Mouse (Mus musculus): ENCODE measurements around the gene Spint2. TPM values are rescaled to one million over a fixed set of nuclear protein-coding genes. Genes with fewer than 3 reads are reported as not detected.
"Not testable (repeated sequence)": the region's sequence is repeated elsewhere in the genome, so short reads cannot be mapped to it uniquely, and the experiment has no call there.

Gene Spint2
- polyA plus RNA-seq, 1 experiment from 2014 or later: 52.3 TPM

DNA sequence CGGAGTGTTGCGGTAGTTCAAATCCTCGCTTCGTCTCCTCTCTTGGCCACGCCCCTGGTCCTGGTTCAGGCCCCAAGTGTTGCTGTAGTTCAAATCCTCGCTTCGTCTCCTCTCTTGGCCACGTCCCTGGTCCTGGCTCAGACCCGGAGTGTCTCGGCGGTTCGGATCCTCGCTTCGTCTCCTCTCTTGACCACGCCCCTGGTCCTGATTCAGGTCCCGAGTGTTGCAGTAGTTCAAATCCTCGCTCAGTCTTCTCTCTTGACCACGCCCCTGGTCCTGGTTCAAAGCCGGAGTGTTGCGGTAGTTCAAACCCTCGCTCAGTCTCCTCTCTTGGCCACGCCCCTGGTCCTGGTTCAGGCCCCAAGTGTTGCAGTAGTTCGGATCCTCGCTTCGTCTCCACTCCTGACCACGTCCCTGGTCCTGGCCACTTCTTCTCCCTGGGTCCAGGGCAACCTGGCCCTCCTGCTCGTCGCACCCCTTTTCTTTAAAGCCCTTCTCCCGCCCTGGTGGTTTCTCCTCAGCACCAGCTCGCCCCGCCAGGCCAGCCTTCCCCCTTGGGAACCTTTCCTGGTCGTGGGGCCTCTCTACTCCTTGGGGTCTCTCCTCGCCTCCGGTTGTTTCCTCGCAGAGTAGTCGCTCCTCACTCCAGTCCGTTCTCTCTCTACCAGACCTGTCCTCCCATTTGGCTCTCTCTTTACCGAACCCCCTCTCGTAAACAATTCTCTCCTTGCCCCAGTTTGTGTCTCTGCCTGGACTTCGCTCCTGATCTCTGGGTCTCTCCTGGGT is 68.7 kb downstream of the Spint2 start:
- ATAC-seq (ENCODE audit: low FRiP score, low TSS enrichment); H3K27ac ChIP-seq (replicated peaks; ENCODE audit: low read depth, low read length); DNase-seq; H3K9ac ChIP-seq (replicated peaks; ENCODE audit: low read length); H3K36me3 ChIP-seq (ENCODE audit: control insufficient read depth, insufficient read depth, low read length); H3K4me1 ChIP-seq (ENCODE audit: control insufficient read depth, insufficient read depth, low read length); H3K9me3 ChIP-seq (ENCODE audit: control insufficient read depth, low read length); H3K27me3 ChIP-seq (ENCODE audit: control insufficient read depth, insufficient read depth, low read length): not testable (repeated sequence)
- 18% methylated on average over 40 of the region's 40 CpGs for WGBS
- peak overlapping the region; percentile 52 for H3K4me2 ChIP-seq (ENCODE audit: low read length)
- peak overlapping the region; percentile 24 for H3K4me3 ChIP-seq (replicated peaks; ENCODE audit: low read depth, low read length)

DNA sequence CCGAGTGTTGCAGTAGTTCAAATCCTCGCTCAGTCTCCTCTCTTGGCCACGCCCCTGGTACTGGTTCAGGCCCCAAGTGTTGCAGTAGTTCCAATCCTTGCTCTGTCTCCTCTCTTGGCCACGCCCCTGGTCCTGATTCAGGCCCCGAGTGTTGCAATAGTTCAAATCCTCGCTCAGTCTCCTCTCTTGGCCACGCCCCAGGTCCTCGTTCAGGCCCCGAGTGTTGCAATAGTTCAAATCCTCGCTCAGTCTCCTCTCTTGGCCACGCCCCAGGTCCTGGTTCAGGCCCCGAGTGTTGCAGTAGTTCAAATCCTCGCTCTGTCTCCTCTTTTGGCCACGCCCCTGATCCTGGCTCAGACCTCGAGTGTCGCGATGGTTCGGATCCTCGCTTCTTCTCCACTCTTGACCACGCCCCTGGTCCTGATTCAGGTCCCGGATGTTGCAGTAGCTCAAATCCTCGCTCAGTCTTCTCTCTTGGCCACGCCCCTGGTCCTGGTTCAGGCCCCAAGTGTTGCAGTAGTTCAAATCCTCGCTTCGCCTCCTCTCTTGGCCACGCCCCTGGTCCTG is 69.4 kb downstream of the Spint2 start:
- H3K4me2 ChIP-seq (ENCODE audit: low read length): peak overlapping the region; percentile 52
- H3K27ac ChIP-seq (replicated peaks; ENCODE audit: low read depth, low read length): no peak overlapping the region
- no peaks in the 10 kb centered on the region for H3K36me3 ChIP-seq (ENCODE audit: control insufficient read depth, insufficient read depth, low read length)
- no peaks in the 10 kb centered on the region for H3K9me3 ChIP-seq (ENCODE audit: control insufficient read depth, low read length)
- no peak overlapping the region for H3K9ac ChIP-seq (replicated peaks; ENCODE audit: low read length)
- no peak for ATAC-seq (ENCODE audit: low FRiP score, low TSS enrichment)
- H3K4me1 ChIP-seq (ENCODE audit: control insufficient read depth, insufficient read depth, low read length): 0 out of 2 replicates have a peak, but pooled peaks cover 6% of the 10 kb centered on the region
- H3K27me3 ChIP-seq (ENCODE audit: control insufficient read depth, insufficient read depth, low read length): no peaks in the 10 kb centered on the region
- DNase-seq: no peak
- WGBS: 15% methylated on average over 26 of the region's 26 CpGs
- H3K4me3 ChIP-seq (replicated peaks; ENCODE audit: low read depth, low read length): no peak overlapping the region

DNA sequence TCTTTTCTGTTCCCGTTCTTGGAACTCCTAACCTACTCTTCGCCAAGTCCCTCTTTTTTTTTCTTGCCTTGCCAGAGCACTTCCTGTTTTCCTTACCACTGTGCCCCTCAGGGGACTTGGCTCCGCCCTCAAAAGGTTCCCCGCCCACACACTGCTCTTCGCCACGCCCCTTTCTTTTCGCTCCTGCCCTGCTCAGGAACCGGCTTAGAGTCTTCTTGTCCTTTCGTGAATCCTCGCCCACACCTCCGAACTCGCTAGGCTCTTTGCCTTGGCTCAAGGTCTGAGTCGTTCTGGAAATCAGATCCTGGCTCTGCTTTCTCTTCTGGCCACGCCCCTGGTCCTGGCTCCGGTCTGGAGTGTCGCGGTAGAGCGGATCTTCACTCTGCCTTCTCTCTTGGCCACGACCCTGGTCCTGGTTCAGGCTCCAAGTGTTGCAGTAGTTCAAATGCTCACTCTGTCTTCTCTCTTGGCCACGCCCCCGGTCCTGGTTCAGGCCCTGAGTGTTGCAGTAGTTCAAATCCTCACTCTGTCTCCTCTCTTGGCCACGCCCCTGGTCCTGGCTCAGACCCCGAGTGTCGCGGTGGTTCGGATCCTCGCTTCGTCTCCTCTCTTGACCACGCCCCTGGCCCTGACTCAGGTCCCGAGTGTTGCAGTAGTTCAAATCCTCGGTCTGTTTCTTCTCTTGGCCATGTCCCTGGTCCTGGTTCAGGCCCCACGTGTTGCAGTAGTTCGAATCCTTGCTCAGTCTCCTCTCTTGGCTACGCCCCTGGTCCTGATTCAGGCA is 70.1 kb downstream of the Spint2 start:
- Histone ChIP-seq H3K4me1 (ENCODE audit: control insufficient read depth, insufficient read depth, low read length) (0 out of 2 replicates have a peak, but pooled peaks cover 6% of the 10 kb centered on the region), H3K27me3 (ENCODE audit: control insufficient read depth, insufficient read depth, low read length) (no peaks in the 10 kb centered on the region), H3K4me3 (replicated peaks; ENCODE audit: low read depth, low read length) (peak overlapping the region; percentile 18), H3K9ac (replicated peaks; ENCODE audit: low read length) (no peak overlapping the region), H3K36me3 (ENCODE audit: control insufficient read depth, insufficient read depth, low read length) (no peaks in the 10 kb centered on the region), H3K4me2 (ENCODE audit: low read length) (peak overlapping the region; percentile 41), H3K27ac (replicated peaks; ENCODE audit: low read depth, low read length) (no peak overlapping the region), H3K9me3 (ENCODE audit: control insufficient read depth, low read length) (no peaks in the 10 kb centered on the region)
- 5% methylated on average over 34 of the region's 34 CpGs for WGBS
- no peak for ATAC-seq (ENCODE audit: low FRiP score, low TSS enrichment)
- peak; percentile 62 for DNase-seq

DNA sequence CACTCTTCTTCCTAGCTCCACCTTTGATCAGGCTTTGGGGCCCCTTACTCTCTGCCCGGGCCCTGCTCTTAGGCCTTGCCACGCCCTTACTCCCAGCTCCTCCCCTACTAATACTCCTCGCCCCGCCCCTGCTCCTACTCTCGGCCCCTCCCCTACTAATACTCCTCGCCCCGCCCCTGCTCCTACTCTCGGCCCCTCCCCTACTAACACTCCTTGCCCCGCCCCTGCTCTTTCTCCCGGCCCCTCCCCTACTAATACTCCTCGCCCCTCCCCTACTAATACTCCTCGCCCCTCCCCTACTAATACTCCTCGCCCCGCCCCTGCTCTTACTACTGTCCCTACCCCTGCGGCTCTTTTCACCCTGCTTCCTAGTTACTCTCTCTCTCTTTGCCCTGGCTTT is 70.7 kb downstream of the Spint2 start:
- H3K36me3 ChIP-seq (ENCODE audit: control insufficient read depth, insufficient read depth, low read length); ATAC-seq (ENCODE audit: low FRiP score, low TSS enrichment); H3K27me3 ChIP-seq (ENCODE audit: control insufficient read depth, insufficient read depth, low read length); H3K4me1 ChIP-seq (ENCODE audit: control insufficient read depth, insufficient read depth, low read length); DNase-seq; H3K9ac ChIP-seq (replicated peaks; ENCODE audit: low read length); H3K9me3 ChIP-seq (ENCODE audit: control insufficient read depth, low read length); H3K27ac ChIP-seq (replicated peaks; ENCODE audit: low read depth, low read length): not testable (repeated sequence)
- Histone ChIP-seq H3K4me3 (replicated peaks; ENCODE audit: low read depth, low read length) (peak overlapping the region; percentile 18; the same call in 1 of the 2 replicates), H3K4me2 (ENCODE audit: low read length) (peak overlapping the region; percentile 41)
- 34% methylated on average over 15 of the region's 15 CpGs for whole genome bisulfite sequencing

Other genes starting within 250 kb of the Spint2 start
- gene Ryr1, start 156.7 kb downstream of the Spint2 start, polyA plus RNA-seq (2014; fragmentation: Nextera tagmentation; extraction: Ambion mirVana): 5.2 and 7.8 TPM in 2 replicates
- gene Rasgrp4, start 147.1 kb downstream of the Spint2 start, polyA plus RNA-seq (2014; fragmentation: Nextera tagmentation; extraction: Ambion mirVana): 0.70 and 0.86 TPM in 2 replicates
- 17.7 and 21.3 TPM in 2 replicates for gene Fam98c, start 125.7 kb downstream of the Spint2 start, polyA plus RNA-seq (2014; fragmentation: Nextera tagmentation; extraction: Ambion mirVana)
- gene Ggn, start 111.7 kb downstream of the Spint2 start, polyA plus RNA-seq (2014; fragmentation: Nextera tagmentation; extraction: Ambion mirVana): 0.32 and 0.55 TPM in 2 replicates
- 9.4 and 11.2 TPM in 2 replicates for gene Spred3, start 111.5 kb downstream of the Spint2 start, polyA plus RNA-seq (2014; fragmentation: Nextera tagmentation; extraction: Ambion mirVana)
- 290 and 302 TPM in 2 replicates for gene Psmd8, start 101.2 kb downstream of the Spint2 start, polyA plus RNA-seq (2014; fragmentation: Nextera tagmentation; extraction: Ambion mirVana)
- gene Catsperg1, start 67.9 kb downstream of the Spint2 start, polyA plus RNA-seq (2014; fragmentation: Nextera tagmentation; extraction: Ambion mirVana): 3.6 TPM in 2 replicates
- 0.54 and 0.85 TPM in 2 replicates for gene Kcnk6, start 49.4 kb downstream of the Spint2 start, polyA plus RNA-seq (2014; fragmentation: Nextera tagmentation; extraction: Ambion mirVana)
- gene Yif1b, start 43.6 kb downstream of the Spint2 start, polyA plus RNA-seq (2014; fragmentation: Nextera tagmentation; extraction: Ambion mirVana): 86.6 and 107 TPM in 2 replicates
- 0.29 and 0.57 TPM in 2 replicates for gene 2200002D01Rik, start 33.4 kb downstream of the Spint2 start, polyA plus RNA-seq (2014; fragmentation: Nextera tagmentation; extraction: Ambion mirVana)
- 0.94 and 3.9 TPM in 2 replicates for gene Ppp1r14a, start 7.4 kb upstream of the Spint2 start, polyA plus RNA-seq (2014; fragmentation: Nextera tagmentation; extraction: Ambion mirVana)
- 203 and 214 TPM in 2 replicates for gene Dpf1, start 22.0 kb upstream of the Spint2 start, polyA plus RNA-seq (2014; fragmentation: Nextera tagmentation; extraction: Ambion mirVana)
- gene Sipa1l3, start 236.7 kb upstream of the Spint2 start, polyA plus RNA-seq (2014; fragmentation: Nextera tagmentation; extraction: Ambion mirVana): 16.1 and 17.6 TPM in 2 replicates